Mouse (Mus musculus): ENCODE results near the gene Ephb2. TPM values are rescaled to one million over a fixed set of nuclear protein-coding genes. Genes with fewer than 3 reads are reported as not detected.

Gene Ephb2
- total and polyA plus RNA-seq, 3 experiments = 0.08 TPM; not detected in 2

GRCm38 (mm10) chr4:136834815-136835620 lies 770 bp downstream of the Ephb2 start:
- in situ Hi-C loops (cut with MboI; ENCODE audit: low pct_ligation_motif_present, low pct_unique_long_range_greater_than_20kb, low sequenced_read_pairs) = no loop called here
- DNase-seq (ENCODE audit: extremely low read depth) = no peak
- no peaks in the 10 kb centered on the region for H3K79me2 ChIP-seq (replicated peaks; ENCODE audit: control insufficient read depth, extremely low read depth, insufficient read depth, poor library complexity, severe bottlenecking)
- no peaks in the 10 kb centered on the region for H3K36me3 ChIP-seq (replicated peaks in 1 of 2; ENCODE audit: control insufficient read depth in 1 of 2, insufficient read depth in 1 of 2, low read length in 1 of 2)
- H3K27me3 ChIP-seq (replicated peaks) = peaks cover 61% of the 10 kb centered on the region
- no peak overlapping the region for H3K4me3 ChIP-seq (replicated peaks in 1 of 3; ENCODE audit: low read depth in 2 of 3, low read length in 2 of 3, poor library complexity in 1 of 3)
- no peak overlapping the region for H3K9ac ChIP-seq (ENCODE audit: insufficient read depth, low read depth)
- peaks cover 0 to 21% of the 10 kb centered on the region in 2 experiments; a peak in 2 of 4 replicates for H3K4me1 ChIP-seq (ENCODE audit: control insufficient read depth in 1 of 2, insufficient read depth in 2 of 2)
- H3K27ac ChIP-seq (ENCODE audit: insufficient read depth, low read depth) = no peak overlapping the region
- no peak for TF ChIP-seq ZNF384 (IDR thresholded peaks at IDR 0.05; ENCODE audit: low read depth, low read length)
- peaks cover 7% of the 10 kb centered on the region for H3K9me3 ChIP-seq (replicated peaks; ENCODE audit: low read length)
- no peak overlapping the region for H3K4me2 ChIP-seq (ENCODE audit: insufficient read depth, low read depth, poor library complexity, severe bottlenecking)
- dilution Hi-C loops (cut with MboI; ENCODE audit: extremely low pct_ligation_motif_present, extremely low pct_unique_long_range_greater_than_20kb, low sequenced_read_pairs) = no loop called here

GRCm38 (mm10) chr4:136834439-136834814 lies 1.4 kb downstream of the Ephb2 start:
- H3K9ac ChIP-seq (ENCODE audit: insufficient read depth, low read depth) = no peak overlapping the region
- H3K4me1 ChIP-seq (ENCODE audit: control insufficient read depth in 1 of 2, insufficient read depth in 2 of 2) = peaks cover 0 to 21% of the 10 kb centered on the region in 2 experiments; a peak in 2 of 4 replicates
- no peak overlapping the region for H3K4me3 ChIP-seq (replicated peaks in 1 of 3; ENCODE audit: low read depth in 2 of 3, low read length in 2 of 3, poor library complexity in 1 of 3)
- H3K79me2 ChIP-seq (replicated peaks; ENCODE audit: control insufficient read depth, extremely low read depth, insufficient read depth, poor library complexity, severe bottlenecking) = no peaks in the 10 kb centered on the region
- H3K27me3 ChIP-seq (replicated peaks) = peaks cover 63% of the 10 kb centered on the region
- no peaks in the 10 kb centered on the region for H3K36me3 ChIP-seq (replicated peaks in 1 of 2; ENCODE audit: control insufficient read depth in 1 of 2, insufficient read depth in 1 of 2, low read length in 1 of 2)
- TF ChIP-seq NRF1 (IDR thresholded peaks at IDR 0.05; ENCODE audit: low read depth, low read length) (no peak), MAFK (IDR thresholded peaks at IDR 0.05; ENCODE audit: insufficient replicate concordance, low read length) (no peak), POLR2A (IDR thresholded peaks at IDR 0.05; ENCODE audit: low read depth, low read length) (no peak), NELFE (IDR thresholded peaks at IDR 0.05; ENCODE audit: low read depth, low read length) (no peak), JUN (IDR thresholded peaks at IDR 0.05; ENCODE audit: insufficient read depth, low read depth, low read length) (no peak), EP300 (IDR thresholded peaks at IDR 0.05; ENCODE audit: low read length) (no peak), ZKSCAN1 (IDR thresholded peaks at IDR 0.05; ENCODE audit: borderline replicate concordance, low read depth, low read length) (no peak), ETS1 (conservative IDR thresholded peaks at IDR 0.05; ENCODE audit: low read depth, low read length) (no peak), E2F4 (IDR thresholded peaks at IDR 0.05; ENCODE audit: insufficient replicate concordance, low read depth, low read length) (no peak), SIN3A (IDR thresholded peaks at IDR 0.05; ENCODE audit: low read length) (no peak)
- H3K27ac ChIP-seq (ENCODE audit: insufficient read depth, low read depth) = no peak overlapping the region
- H3K4me2 ChIP-seq (ENCODE audit: insufficient read depth, low read depth, poor library complexity, severe bottlenecking) = no peak overlapping the region
- in situ Hi-C loops (cut with MboI; ENCODE audit: low pct_ligation_motif_present, low pct_unique_long_range_greater_than_20kb, low sequenced_read_pairs) (no loop called here), dilution Hi-C loops (cut with MboI; ENCODE audit: extremely low pct_ligation_motif_present, extremely low pct_unique_long_range_greater_than_20kb, low sequenced_read_pairs) (no loop called here)
- H3K9me3 ChIP-seq (replicated peaks; ENCODE audit: low read length) = peaks cover 7% of the 10 kb centered on the region
- DNase-seq (ENCODE audit: extremely low read depth) = no peak
